Mouse (Mus musculus) regulatory T cell (primary cell): Measurements from ENCODE around the gene Clec4b1.
"Not testable (repeated sequence)": the region's sequence is repeated elsewhere in the genome, so short reads cannot be mapped to it uniquely, and the experiment has no call there.

Source experiments
- in situ Hi-C: fragments of 300-600 bp; cut with MboI, MseI; formaldehyde crosslinking; loops from one replicate; pipeline ENCODE4 v1.15.1; 2025; ENCODE audit warnings: high pct_unique_total_duplicates

Clec4b1 gene

DNA sequence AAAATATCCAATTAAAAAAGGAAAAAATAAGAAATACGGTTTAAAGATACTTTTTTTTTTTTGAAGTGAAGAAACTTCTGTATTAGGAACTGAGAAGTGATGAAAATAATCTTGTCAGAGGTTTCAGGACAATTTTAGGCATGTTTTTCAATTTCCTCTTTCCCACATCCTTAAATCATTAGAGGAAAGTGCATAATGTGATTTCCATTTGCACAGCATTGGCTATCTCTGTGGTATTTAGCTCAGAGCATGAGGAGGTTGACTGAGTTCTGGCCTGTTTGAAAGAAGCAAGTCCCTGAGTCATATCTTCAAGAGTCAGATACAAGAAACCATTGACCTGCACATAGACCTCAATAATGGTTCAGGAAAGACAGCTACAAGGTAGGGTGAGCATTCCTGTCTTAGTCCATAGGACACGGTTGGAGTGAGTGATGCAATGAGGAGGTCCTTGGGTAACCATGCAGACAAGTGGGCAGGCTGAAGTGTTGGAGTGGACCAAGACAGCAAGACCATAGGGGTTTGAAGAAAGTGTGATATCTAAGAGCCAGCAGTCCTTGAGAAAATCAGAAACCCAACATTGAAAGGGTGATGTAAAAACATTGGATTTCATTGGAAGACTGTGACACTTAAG lies at the start of gene Clec4b1:
Clec4b1 (plus strand) TSS at position 221 of the 631 bp plus-strand sequence.
- in situ Hi-C loops = no loop called here

DNA sequence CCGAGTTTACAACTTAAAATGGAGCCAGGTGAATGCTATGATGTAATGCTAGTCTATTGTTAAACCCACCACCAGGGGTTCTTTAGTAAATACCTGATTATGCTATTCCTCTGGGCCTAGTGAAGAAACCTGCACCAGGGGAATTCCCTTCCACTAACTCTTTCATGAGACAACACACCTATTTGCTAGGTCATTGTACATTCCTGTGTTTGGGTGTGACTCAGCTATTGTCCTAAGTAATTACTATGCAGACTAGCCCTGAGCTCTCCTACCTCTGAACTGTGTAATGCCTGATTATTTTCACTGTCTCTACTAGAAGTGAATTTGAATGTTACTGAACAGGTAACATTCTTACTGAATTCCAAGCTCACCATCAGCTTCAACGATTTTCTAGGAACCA lies 45.1 kb upstream of the Clec4b1 start:
- in situ Hi-C loops = not testable (repeated sequence)

GRCm38 (mm10) chr6:123005591-123005990 lies 44.2 kb upstream of the Clec4b1 start:
- in situ Hi-C loops = no loop called here

DNA sequence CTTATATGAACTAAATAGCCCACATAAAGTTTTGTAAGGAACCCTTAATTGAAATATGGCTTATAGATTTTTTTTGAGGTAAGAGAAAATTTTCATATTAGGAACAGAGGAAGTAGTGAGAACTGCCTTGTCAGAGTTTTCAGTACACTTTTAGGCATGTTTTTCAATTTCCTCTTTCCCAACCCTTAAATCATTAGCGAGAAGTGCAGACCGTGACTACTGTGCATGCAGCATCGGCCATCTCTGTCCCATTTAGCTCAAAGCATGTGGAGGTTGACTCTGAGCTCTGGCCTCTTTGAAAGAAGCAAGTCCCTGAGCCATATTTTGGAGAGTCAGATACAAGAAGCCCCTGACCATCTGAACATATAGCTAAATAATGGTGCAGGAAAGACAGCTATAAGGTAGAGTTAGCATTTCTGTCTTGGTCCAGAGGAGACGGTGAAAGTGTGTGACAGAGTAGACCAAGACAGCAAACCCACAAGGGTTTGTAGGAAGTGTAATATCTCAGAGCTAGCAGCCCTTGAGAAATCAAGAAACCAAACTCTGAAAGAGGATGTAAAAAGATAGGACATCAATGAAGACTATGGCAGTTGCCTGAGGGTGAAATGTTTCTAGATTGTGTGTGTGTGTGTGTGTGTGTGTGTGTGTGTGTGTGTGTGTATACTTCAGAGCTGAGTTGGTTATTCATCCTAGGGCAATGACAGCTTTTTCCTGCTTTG lies 45.5 kb downstream of the Clec4b1 start:
- in situ Hi-C loops = no loop called here

DNA sequence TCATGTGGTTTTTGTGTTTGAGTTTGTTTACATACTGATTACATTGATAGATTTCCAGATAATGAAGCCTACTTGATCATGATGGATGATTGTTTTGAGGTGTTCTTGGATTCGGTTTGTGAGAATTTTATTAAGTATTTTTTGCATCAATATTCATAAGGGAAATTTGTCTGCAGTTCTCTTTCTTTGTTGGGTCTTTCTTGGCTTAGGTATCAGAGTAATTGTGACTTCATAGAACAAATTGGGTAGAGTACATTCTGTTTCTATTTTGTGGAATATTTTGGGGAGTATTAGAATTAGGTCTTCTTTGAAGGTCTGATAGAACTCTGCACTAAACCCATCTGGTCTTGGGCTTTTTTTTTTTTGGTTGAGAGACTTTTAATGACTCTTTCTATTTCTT lies 56.4 kb downstream of the Clec4b1 start, which contains the start of gene Clec4a2:
Clec4a2 (plus strand) TSS at position 301 of the 400 bp plus-strand sequence.
- in situ Hi-C loops = not testable (repeated sequence)
